Mouse (Mus musculus) lung, embryonic 16.5 days (tissue): Measurements from ENCODE around the gene Man2b2. TPM values are rescaled to one million over a fixed set of nuclear protein-coding genes. Genes with fewer than 3 reads are reported as not detected.
"Not testable (repeated sequence)": the region's sequence is repeated elsewhere in the genome, so short reads cannot be mapped to it uniquely, and the experiment has no call there.

Source experiments
- ATAC-seq: fragments of 200-750 bp; cut with Nextera tagmentation; 2 replicates; pipeline ENCODE4 v1.8.0; 2017; ENCODE audit warnings: low read depth, mild to moderate bottlenecking, moderate library complexity
- H3K27ac ChIP-seq: fragments of 300-500 bp; sonication (generic); 2 replicates; pipeline ENCODE4 v1.5.1; 2014; ENCODE audit warnings: mild to moderate bottlenecking, control low read depth, low read length
- H3K27me3 ChIP-seq: fragments of 300-500 bp; sonication (generic); 2 replicates; pipeline ENCODE4 v1.6.1; 2014; ENCODE audit warnings: low read depth, low read length, mixed read lengths; ENCODE audit not compliant: control insufficient read depth, insufficient read depth
- H3K36me3 ChIP-seq: fragments of 300-500 bp; sonication (generic); 2 replicates; pipeline ENCODE4 v1.6.1; 2014; ENCODE audit warnings: low read length; ENCODE audit not compliant: control insufficient read depth, insufficient read depth
- H3K4me1 ChIP-seq: fragments of 300-500 bp; sonication (generic); replicated peaks from 2 replicates; pipeline ENCODE4 v1.6.1; 2014; ENCODE audit warnings: low read length, mixed read lengths; ENCODE audit not compliant: control insufficient read depth, insufficient read depth
- H3K4me2 ChIP-seq: fragments of 300-500 bp; sonication (generic); 2 replicates; pipeline ENCODE4 v1.6.1; 2014; ENCODE audit warnings: low read depth, low read length, control low read depth
- H3K4me3 ChIP-seq: fragments of 300-500 bp; sonication (generic); 2 replicates; pipeline ENCODE4 v1.5.1; 2014; ENCODE audit warnings: mild to moderate bottlenecking, low read length, control low read depth
- H3K9ac ChIP-seq: fragments of 300-500 bp; sonication (generic); 2 replicates; pipeline ENCODE4 v1.6.1; 2014; ENCODE audit warnings: low read length, control low read depth
- H3K9me3 ChIP-seq: fragments of 300-500 bp; sonication (generic); 2 replicates; pipeline ENCODE4 v1.6.1; 2016; ENCODE audit warnings: low read length; ENCODE audit not compliant: control insufficient read depth
- WGBS: fragments of 180-500 bp; shearing (Covaris S2); extraction: QIAGEN DNeasy Blood & Tissue Kit; methylation state at CpG from one replicate; pipeline ENCODE4 v1.1.7; 2014; 5-methylcytosine and 5-hydroxymethylcytosine counted together
- polyA plus RNA-seq: library from polyadenylated mRNA; unstranded; fragments of >200 nt; fragmentation: Nextera tagmentation; extraction: Ambion mirVana; gene quantifications from 2 replicates; pipeline ENCODE4 v1.2.1, GENCODE M21; 2015

Man2b2 gene
- polyA plus RNA-seq, 1 experiment from 2014 or later: 18.1 TPM

DNA sequence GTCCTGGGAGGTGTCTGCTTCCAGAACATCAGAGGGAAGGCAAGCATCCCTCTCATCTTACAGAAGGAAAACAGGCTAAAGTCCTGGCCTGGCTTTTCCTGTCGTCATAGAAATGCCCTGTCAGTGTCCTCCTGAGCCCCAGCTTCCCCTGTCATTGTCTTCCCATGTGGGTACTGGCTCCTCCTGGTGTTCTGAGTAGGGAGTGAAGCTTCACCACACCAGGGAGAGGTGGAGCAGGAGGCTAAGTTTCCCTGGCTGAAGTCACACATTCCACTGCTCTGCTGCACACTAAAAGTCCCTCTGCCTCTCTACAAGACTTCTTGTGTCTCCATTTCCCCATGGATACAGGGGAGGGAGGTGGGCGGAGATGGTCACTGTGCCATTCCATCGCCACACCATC lies 12.7 kb downstream of the Man2b2 start:
- H3K9me3 ChIP-seq: no peaks in the 10 kb centered on the region
- H3K27ac ChIP-seq: no peak overlapping the region
- H3K9ac ChIP-seq: no peak overlapping the region
- H3K27me3 ChIP-seq: no peaks in the 10 kb centered on the region
- ATAC-seq: no peak
- no peaks in the 10 kb centered on the region for H3K36me3 ChIP-seq
- no peaks in the 10 kb centered on the region for H3K4me1 ChIP-seq
- 58% methylated on average over 3 of the region's 3 CpGs for WGBS
- no peak overlapping the region for H3K4me3 ChIP-seq
- no peak overlapping the region for H3K4me2 ChIP-seq

DNA sequence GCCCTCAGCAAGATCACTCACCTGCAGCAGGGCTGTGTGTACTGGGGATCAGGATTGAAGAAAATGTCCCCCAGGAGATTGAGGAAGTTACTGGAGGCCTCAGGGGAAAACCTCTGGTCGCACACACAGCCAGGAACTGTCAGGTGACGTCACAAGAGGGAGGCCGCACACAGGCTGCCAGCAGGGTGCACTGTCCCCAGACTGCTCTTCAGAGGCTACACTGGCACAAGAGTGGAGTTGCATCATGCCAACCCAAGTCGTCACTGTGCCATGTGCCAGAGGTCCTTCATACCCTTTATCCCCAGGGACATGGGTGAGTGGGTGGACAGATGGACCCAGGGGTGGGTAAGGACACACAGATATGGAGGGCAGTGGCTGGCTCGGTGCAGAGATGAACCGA lies 15.9 kb downstream of the Man2b2 start:
- Histone ChIP-seq H3K4me2 (no peak overlapping the region), H3K4me3 (no peak overlapping the region), H3K9me3 (no peaks in the 10 kb centered on the region), H3K27ac (no peak overlapping the region), H3K4me1 (no peaks in the 10 kb centered on the region), H3K9ac (no peak overlapping the region), H3K36me3 (no peaks in the 10 kb centered on the region), H3K27me3 (no peaks in the 10 kb centered on the region)
- WGBS: 76% methylated on average over 6 of the region's 6 CpGs
- no peak for ATAC-seq

DNA sequence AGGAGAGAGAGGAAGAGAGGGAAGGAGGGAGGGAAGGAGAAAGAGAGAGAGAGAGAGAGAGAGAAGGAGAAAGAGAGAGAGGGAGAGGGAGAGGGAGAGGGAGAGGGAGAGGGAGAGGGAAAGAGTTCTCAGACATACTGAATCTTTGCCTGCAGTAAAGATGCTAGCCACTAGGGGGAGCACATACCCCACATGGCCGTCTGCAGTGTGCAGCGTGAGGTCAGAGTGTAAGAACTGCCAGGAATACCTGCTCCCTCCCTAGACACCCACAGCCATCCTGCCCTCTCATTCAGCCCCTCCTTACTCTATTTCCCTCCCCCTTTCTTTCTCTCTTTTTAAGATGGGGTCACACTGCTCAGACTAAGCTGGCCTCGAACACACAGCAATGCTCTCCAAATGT lies 19.0 kb downstream of the Man2b2 start:
- Histone ChIP-seq H3K36me3 (no peaks in the 10 kb centered on the region), H3K4me1 (no peaks in the 10 kb centered on the region), H3K9me3 (no peaks in the 10 kb centered on the region), H3K27ac (no peak overlapping the region), H3K27me3 (no peaks in the 10 kb centered on the region), H3K9ac (no peak overlapping the region), H3K4me3 (no peak overlapping the region), H3K4me2 (no peak overlapping the region)
- 26% methylated on average over 3 of the region's 3 CpGs for WGBS
- peak; percentile 39 for ATAC-seq

DNA sequence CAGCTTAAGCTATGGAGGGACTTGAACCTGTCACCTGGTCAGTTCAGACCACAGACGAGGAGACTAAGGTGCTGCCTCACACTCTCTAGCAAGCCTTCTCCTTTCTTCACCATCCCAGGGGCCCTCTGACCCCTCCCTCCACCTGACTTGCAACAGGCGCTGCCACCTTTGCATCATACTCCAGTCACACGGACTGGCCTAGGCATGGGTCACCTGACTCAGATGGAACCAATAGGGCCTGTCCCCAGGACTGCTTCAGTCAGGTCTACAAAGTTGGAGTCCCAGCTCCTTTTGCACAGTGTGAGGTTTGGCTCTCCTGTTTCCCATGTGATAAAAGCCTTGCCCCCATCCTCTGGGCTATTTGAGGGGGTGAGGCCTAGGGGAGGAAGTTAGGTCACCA lies 19.8 kb downstream of the Man2b2 start:
- Histone ChIP-seq H3K4me1 (no peaks in the 10 kb centered on the region), H3K27ac (no peak overlapping the region), H3K27me3 (no peaks in the 10 kb centered on the region), H3K4me2 (no peak overlapping the region), H3K9ac (no peak overlapping the region), H3K4me3 (no peak overlapping the region), H3K9me3 (no peaks in the 10 kb centered on the region), H3K36me3 (no peaks in the 10 kb centered on the region)
- 61% methylated on average over 3 of the region's 3 CpGs for WGBS
- ATAC-seq: no peak

DNA sequence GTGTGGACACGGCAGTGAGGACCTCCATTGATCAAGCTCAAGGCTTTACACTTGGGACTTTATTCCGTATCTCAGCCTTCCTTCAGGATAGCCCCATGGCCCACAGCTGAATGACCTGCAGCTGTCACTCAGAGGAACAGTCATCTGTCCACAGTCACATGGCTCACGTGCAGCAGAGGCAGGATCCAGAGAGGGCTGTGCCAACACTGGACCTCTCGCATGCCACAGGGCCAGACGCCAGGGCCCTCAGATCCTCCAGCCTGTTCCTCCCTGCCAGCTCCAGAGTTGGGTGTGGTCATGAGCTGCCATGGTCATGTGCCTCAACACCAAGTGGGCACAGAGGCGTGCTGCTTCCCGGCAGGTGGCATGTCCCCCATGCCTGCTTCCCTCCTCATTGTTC lies 21.3 kb downstream of the Man2b2 start:
- no peaks in the 10 kb centered on the region for H3K36me3 ChIP-seq
- no peaks in the 10 kb centered on the region for H3K4me1 ChIP-seq
- H3K4me2 ChIP-seq: no peak overlapping the region
- WGBS: 84% methylated on average over 7 of the region's 7 CpGs
- H3K27ac ChIP-seq: no peak overlapping the region
- H3K9ac ChIP-seq: no peak overlapping the region
- no peak overlapping the region for H3K4me3 ChIP-seq
- no peaks in the 10 kb centered on the region for H3K27me3 ChIP-seq
- no peak for ATAC-seq
- no peaks in the 10 kb centered on the region for H3K9me3 ChIP-seq

DNA sequence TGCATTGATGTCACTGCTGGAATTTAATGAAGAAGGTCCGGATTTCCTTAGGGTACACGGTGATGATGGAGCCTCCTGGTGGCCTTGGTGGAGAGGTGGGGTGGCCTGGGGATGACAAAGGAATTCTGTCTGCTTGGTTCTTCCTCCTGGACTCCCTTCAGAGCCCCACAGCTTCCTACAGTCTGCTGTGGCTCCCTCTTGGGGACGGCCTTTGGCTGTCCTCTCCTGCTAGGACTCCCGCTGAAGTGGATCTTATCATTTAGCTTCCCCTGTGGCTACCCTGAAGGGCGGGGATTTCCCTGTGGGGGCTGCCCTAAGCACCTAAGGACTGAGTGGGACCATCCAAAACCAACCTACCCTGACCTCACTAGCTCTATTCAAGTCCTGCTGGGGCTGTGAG lies 23.3 kb downstream of the Man2b2 start:
- WGBS: 10% methylated on average over 5 of the region's 5 CpGs
- no peaks in the 10 kb centered on the region for H3K27me3 ChIP-seq
- no peak overlapping the region for H3K27ac ChIP-seq
- no peaks in the 10 kb centered on the region for H3K9me3 ChIP-seq
- H3K9ac ChIP-seq: no peak overlapping the region
- no peaks in the 10 kb centered on the region for H3K4me1 ChIP-seq
- ATAC-seq: no peak
- H3K4me2 ChIP-seq: no peak overlapping the region
- no peak overlapping the region for H3K4me3 ChIP-seq
- no peaks in the 10 kb centered on the region for H3K36me3 ChIP-seq

DNA sequence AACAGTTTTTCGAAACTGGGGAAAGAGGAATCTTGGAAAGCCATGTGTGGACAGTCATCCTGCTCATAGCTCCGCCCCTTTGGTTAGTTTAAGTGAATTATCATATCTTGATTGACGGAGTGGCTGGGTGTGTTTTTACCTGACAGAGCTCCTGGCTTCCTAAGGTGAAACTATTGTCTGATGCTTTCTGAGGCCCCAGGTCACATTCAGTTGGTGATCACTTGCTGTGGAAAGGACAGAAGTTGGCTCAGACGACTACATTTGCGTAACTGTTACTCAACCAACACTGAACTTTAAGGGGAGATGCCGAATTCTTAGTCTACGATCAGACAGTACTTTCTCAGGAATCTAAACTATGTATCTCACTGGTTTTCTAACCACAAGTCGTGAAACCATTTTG lies 33.2 kb downstream of the Man2b2 start:
- H3K4me2 ChIP-seq: peak overlapping the region; percentile 65
- H3K9ac ChIP-seq: no peak overlapping the region
- H3K9me3 ChIP-seq: no peaks in the 10 kb centered on the region
- H3K27ac ChIP-seq: no peak overlapping the region
- H3K4me1 ChIP-seq: no peaks in the 10 kb centered on the region
- H3K27me3 ChIP-seq: no peaks in the 10 kb centered on the region
- H3K36me3 ChIP-seq: peaks cover 8% of the 10 kb centered on the region; the same call in 1 of the 2 replicates
- H3K4me3 ChIP-seq: peak overlapping the region; percentile 75
- 50% methylated on average over 8 of the region's 8 CpGs for WGBS
- peak; percentile 11; the same call in 1 of the 2 replicates for ATAC-seq

DNA sequence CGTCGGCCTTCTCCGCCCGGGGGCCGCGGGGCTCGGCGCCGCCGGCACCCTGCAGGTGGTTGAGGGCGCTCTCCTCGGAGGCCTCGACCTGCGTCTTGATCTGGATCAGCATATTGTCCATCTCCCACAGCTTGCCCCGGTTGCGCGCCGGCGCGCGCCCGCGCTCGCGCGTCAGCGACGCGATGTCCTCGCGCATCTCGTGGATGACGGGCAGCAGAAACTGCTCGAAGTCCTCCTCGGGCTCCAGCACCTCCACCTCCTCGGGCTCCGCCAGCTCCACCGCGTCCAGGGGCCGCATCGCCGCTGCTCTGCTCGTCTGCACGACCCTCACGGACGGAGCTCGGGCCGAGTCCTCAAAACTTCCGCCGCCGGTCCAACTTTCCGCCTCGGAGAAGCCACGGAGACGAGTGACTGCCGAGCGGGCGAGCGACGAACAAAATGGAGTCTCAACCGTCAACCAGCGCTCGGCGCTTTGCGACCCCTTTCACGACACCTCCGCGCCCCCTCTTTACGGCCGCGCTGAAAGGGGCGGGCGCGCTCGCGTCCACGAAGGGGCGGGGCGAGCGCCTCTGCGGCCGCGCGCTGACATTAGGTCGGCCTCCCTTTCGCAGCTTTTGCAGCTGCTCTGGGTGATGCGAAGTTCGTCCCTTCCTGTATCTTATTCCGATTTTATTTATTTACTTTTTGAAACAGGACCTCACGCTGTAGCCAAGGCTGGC lies 34.0 kb downstream of the Man2b2 start, which contains the start of gene Mrfap1:
TSS of gene Mrfap1 (minus strand) at position 477 of the 719 bp plus-strand sequence.
- not testable (repeated sequence) for H3K27me3 ChIP-seq, H3K4me1 ChIP-seq, H3K9me3 ChIP-seq, H3K36me3 ChIP-seq
- Histone ChIP-seq H3K27ac (peak within 1 kb of the TSS; percentile 95), H3K9ac (peak within 1 kb of the TSS; percentile 82), H3K4me3 (peak within 1 kb of the TSS; percentile 75), H3K4me2 (peak within 1 kb of the TSS; percentile 65)
- under 1% methylated on average over 87 of the region's 90 CpGs for WGBS
- peak; percentile 83 for ATAC-seq

DNA sequence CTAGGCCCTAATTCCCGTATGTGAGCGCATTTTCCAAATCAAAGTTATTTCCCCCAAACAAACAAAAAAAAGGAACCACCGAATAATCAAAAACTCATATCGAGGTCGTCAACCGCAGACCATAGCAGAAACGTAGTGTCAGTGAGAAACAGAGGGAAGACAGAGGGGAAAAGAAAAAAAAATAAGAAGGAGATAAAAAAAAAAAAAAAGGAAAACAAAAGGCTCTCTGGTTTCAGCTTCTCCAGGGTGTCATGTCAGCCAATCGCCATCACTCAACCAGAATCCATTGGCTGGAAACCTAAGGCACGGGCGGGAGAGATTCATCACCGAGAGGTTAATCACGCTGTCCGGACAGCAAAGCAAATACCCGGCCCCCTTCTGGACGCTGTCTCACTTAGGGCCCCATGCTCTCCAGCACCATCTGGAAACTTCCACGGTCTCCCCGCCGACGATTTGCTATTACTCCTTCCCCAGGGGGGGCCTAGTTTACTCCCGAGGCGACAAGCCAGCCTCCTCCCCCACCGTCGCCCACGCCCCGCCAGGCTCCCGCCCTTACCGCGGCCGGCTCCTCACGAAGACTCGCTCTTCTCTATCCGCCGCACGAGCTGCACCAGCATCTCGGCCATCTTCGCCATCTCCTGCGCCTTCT lies 34.7 kb downstream of the Man2b2 start:
- peak overlapping the region; percentile 82 for H3K9ac ChIP-seq
- WGBS: 2% methylated on average over 34 of the region's 37 CpGs
- not testable (repeated sequence) for H3K4me1 ChIP-seq, H3K9me3 ChIP-seq, H3K27me3 ChIP-seq, H3K36me3 ChIP-seq
- peak overlapping the region; percentile 60 for H3K4me2 ChIP-seq
- peak overlapping the region; percentile 75 for H3K4me3 ChIP-seq
- peak overlapping the region; percentile 95 for H3K27ac ChIP-seq
- ATAC-seq: peak; percentile 60
